Mouse (Mus musculus) MEL-GATA-1-ER (cell line): ENCODE data around the gene Atp2a1.

Source experiments
- DNase-seq: peaks from one replicate; pipeline ENCODE4 v3.0.0-alpha.2; 2012; ENCODE audit warnings: low read depth; ENCODE audit errors: extremely low read depth

Gene Atp2a1

GRCm38 (mm10) chr7:126472713-126473112 lies 9.8 kb upstream of the Atp2a1 start:
- no peak for DNase-seq

- no peak for DNase-seq
Observed at GRCm38 (mm10) chr7:126472306-126472705, 9.4 kb upstream of the Atp2a1 start.

- DNase-seq: no peak
Observed at GRCm38 (mm10) chr7:126471853-126472252, 8.9 kb upstream of the Atp2a1 start.

- no peak for DNase-seq
Observed at GRCm38 (mm10) chr7:126471361-126471760, 8.5 kb upstream of the Atp2a1 start.

- peak; percentile 88 for DNase-seq
Observed at GRCm38 (mm10) chr7:126470077-126470476, 7.2 kb upstream of the Atp2a1 start.

GRCm38 (mm10) chr7:126467834-126468627 lies 5.1 kb upstream of the Atp2a1 start:
- no peak for DNase-seq

- no peak for DNase-seq
Observed at GRCm38 (mm10) chr7:126467271-126467670, 4.4 kb upstream of the Atp2a1 start.

- no peak for DNase-seq
Observed at GRCm38 (mm10) chr7:126466707-126467106, 3.8 kb upstream of the Atp2a1 start.

- DNase-seq: no peak
Observed at GRCm38 (mm10) chr7:126466116-126466515, 3.2 kb upstream of the Atp2a1 start.

- no peak for DNase-seq
Observed at GRCm38 (mm10) chr7:126465246-126466030, 2.5 kb upstream of the Atp2a1 start.

- DNase-seq: no peak
Observed at GRCm38 (mm10) chr7:126464836-126465235, 1.9 kb upstream of the Atp2a1 start.

GRCm38 (mm10) chr7:126464121-126464520 lies 1.2 kb upstream of the Atp2a1 start:
- DNase-seq: no peak

- DNase-seq: no peak
Observed at GRCm38 (mm10) chr7:126463547-126463946, 639 bp upstream of the Atp2a1 start.

- no peak for DNase-seq
Observed at GRCm38 (mm10) chr7:126461626-126462025, 1.3 kb downstream of the Atp2a1 start.

- no peak for DNase-seq
Observed at GRCm38 (mm10) chr7:126460623-126461399, 2.1 kb downstream of the Atp2a1 start.

- no peak for DNase-seq
Observed at GRCm38 (mm10) chr7:126458844-126459618, 3.9 kb downstream of the Atp2a1 start.

GRCm38 (mm10) chr7:126458225-126458624 lies 4.7 kb downstream of the Atp2a1 start:
- no peak for DNase-seq

- DNase-seq: peak; percentile 78
Observed at GRCm38 (mm10) chr7:126456382-126457266, 6.3 kb downstream of the Atp2a1 start.

GRCm38 (mm10) chr7:126455242-126455641 lies 7.7 kb downstream of the Atp2a1 start:
- no peak for DNase-seq

GRCm38 (mm10) chr7:126453861-126454260 lies 9.0 kb downstream of the Atp2a1 start:
- DNase-seq: no peak
